Mouse (Mus musculus): ENCODE data around the gene Tgoln1.

DNA sequence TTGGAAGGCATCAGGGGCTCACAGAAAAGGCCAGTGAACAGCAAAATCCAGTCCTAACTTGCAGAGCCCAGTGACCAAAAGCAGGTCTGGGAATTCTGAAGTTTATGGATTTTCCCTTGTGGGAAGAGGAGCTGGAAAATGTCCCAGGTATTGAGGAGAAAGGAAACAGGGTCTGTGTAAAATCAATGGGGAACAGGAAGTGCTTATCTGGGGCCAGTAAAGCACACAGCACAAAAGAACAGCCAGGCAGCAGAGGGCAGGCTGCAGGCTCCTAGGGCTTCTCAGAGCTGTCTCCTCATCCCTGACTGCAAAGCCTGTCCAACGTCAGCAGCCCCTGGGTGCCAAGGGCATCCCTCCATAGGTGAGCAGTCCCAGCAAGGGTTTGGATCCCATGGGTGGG is 46.2 kb upstream of the Tgoln1 start:
- TF ChIP-seq CTCF (IDR thresholded peaks at IDR 0.05; ENCODE audit: borderline replicate concordance, insufficient read depth, low read length) (no peak), POLR2A (IDR thresholded peaks at IDR 0.05; ENCODE audit: low read depth, low read length) (no peak)
